Mouse (Mus musculus): ENCODE data around the gene Krtap10-10. TPM values are rescaled to one million over a fixed set of nuclear protein-coding genes. Genes with fewer than 3 reads are reported as not detected.

The Krtap10-10 gene
- polyA plus RNA-seq (2014; fragmentation: Illumina TruSeq; extraction: RNeasy Lipid Tissue Mini Kit (QIAGEN cat#74804); ENCODE audit: low read depth, low replicate concordance) = not detected

DNA sequence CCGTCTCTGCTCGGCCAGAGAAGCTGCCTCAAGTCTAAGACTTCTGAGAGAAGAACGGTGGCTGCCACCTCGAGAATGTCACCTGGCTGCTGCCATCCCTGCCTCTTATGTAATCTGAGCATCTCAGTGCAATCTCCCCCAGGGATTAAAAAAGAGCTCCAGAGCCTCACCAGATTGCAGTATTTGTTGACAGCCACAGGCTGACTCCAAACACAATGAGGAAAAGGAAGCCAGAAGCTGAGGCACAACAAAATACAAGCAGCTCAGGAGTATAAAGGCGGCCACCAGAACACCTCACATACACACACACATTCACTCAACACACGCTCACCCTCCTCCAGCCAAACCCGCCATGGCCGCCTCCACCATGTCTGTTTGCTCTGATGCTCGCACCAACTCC, at the start of gene Krtap10-10:
Krtap10-10 (plus strand) TSS at position 301 of the 400 bp plus-strand sequence.

DNA sequence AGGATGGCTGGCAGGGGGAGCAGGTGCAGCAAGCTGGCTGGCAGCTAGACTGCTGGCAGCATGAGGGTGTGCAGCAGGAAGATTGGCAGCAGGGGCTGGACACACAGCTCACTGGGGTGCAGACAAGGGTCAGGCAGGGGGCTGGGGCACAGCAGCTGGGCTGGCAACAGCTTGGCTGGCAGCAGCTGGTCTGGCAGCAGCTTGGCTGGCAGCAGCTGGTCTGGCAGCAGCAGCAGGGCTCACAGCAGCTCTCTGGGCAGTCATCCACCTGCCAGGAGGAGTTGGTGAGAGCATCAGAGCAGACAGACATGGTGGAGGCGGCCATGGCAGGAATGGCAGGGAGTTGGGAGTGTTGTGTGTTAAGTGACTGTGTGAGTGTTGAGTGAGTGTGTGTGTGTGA, 47.9 kb upstream of the Krtap10-10 start, which contains the start of gene Gm7137:
Gm7137 (minus strand) TSS at position 325 of the 400 bp plus-strand sequence.

DNA sequence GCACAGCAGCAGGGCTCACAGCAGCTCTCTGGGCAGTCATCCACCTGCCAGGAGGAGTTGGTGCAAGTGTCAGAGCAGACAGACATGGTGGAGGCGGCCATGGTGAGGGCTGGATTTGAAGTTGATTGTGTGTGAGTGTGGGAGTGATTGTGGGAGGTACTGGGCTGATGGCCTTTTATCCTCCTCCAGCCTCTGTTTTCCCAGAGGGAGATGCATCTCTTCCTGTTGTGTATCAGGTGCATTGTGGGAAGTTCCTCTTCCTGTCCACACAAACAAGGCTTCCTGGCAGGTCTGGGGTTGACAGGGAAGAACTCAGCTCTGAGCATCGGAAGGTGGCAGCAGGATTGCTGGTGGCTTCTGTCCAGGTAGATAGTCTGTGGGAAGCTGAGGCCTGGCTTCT, 40.8 kb upstream of the Krtap10-10 start, which contains the start of gene Gm9639:
Gm9639 (minus strand) TSS at position 101 of the 400 bp plus-strand sequence.

DNA sequence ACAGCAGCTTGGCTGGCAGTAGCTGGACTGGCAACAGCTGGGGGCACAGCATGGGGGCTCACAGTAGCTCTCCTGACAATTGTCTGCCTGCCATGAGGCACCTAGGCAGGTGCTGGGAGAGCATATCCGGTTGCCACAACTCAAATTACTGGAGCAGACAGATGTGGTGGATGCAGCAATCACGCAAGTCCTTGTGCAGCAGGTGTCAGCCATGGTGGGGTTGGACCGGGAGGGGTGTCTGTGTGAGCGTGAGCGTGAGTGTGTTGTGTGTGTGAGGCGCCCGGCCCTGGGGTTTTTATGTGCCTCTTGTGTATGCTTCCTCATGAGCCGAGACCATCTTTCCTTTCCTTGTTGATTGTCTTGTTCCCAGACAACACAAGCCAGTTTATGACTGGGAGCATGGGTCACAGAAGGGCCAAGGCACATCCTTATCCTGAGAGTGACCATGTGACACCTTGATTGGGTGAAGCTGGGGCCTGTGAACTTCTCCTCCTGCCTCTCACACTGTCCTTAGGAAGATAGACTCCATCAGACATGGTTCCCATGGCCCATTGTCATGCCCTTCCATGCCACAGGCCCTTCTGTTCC, 36.7 kb upstream of the Krtap10-10 start, which contains the start of gene Gm19668:
Gm19668 (minus strand) TSS at position 213 of the 588 bp plus-strand sequence.

DNA sequence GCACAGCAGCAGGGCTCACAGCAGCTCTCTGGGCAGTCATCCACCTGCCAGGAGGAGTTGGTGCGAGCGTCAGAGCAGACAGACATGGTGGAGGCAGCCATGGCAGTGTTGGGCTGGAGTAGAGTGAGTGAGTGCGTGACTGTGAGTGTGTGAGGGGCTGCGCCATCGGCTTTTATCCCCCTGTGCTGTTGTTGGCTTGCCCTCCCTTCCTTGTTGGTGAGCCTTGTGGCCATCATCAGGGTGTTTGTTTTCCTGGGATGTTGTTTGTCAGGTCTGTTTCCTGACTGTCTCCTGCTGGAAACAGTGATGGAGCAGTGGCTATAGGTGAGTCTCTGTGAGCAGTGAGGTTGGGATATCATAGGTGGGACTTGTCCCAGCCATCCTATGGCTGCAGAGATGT, 24.0 kb upstream of the Krtap10-10 start, which contains the start of gene Gm9507:
Gm9507 (minus strand) TSS at position 101 of the 400 bp plus-strand sequence.

DNA sequence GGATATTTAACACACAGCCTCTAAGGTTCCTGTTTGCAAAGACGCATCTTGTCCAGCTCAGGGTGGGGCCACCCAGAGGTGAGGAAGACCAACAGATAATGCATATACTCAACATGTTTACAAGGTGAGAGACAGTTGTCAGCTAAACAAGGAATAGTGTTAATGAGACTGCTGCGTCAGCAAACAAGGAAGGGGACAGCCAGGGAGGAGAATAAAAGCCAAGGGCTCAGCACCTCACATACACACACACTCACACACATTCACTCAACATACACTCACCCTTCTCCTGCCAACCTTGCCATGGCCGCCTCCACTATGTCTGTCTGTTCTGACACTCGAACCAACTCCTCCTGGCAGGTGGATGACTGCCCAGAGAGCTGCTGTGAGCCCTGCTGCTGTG, 21.4 kb upstream of the Krtap10-10 start, which contains the start of gene Gm2696:
Gm2696 (plus strand) TSS at position 301 of the 400 bp plus-strand sequence.

DNA sequence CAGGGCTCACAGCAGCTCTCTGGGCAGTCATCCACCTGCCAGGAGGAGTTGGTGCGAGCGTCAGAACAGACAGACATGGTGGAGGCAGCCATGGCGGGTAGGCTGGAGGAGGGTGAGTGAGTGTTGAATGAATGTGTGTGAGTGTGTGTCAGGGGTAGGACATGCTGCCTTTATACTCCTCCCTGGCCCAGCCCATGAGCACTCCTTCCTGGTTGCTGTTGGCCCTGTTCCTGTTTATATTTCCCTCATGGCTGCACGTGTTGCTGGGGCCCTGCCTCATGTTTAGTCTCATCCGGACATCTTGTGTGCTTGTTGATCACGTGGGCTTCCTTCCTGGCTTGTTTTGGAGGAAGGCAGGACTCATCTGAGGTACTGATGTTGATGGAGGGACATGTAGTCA, 8.8 kb upstream of the Krtap10-10 start, which contains the start of gene Krtap10-4:
Krtap10-4 (minus strand) TSS at position 145 of the 400 bp plus-strand sequence.

DNA sequence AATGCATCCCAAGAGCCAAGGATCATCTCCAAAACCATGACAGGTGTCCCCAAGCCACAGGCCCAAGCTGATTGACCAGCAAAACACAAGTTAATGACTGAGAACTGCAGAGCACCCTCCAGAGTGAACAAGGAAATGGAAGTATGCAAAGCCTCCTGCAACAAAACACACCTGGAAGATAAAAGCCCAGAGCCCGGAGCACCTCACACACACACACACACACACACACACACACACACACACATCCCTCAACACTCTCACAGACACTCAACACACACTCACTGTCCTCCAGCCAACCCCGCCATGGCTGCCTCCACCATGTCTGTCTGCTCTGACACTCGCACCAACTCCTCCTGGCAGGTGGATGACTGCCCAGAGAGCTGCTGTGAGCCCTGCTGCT, 10.8 kb downstream of the Krtap10-10 start, which contains the start of gene Gm36176:
Gm36176 (plus strand) TSS at position 301 of the 400 bp plus-strand sequence.

DNA sequence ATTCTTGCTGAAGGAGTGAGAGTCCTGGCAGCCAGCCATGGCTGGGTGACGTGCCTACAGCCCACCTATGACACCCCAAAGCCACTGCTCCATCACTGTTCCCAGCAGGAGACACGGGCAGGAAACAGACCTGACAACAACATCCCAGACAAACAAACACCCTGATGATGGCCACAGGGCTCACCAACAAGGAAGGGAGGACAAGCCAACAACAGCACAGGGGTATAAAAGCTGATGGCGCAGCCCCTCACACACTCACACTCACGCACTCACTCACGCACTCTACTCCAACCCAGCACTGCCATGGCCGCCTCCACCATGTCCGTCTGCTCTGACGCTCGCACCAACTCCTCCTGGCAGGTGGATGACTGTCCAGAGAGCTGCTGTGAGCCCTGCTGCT, 16.8 kb downstream of the Krtap10-10 start, which contains the start of gene Gm10318:
Gm10318 (plus strand) TSS at position 301 of the 400 bp plus-strand sequence.

DNA sequence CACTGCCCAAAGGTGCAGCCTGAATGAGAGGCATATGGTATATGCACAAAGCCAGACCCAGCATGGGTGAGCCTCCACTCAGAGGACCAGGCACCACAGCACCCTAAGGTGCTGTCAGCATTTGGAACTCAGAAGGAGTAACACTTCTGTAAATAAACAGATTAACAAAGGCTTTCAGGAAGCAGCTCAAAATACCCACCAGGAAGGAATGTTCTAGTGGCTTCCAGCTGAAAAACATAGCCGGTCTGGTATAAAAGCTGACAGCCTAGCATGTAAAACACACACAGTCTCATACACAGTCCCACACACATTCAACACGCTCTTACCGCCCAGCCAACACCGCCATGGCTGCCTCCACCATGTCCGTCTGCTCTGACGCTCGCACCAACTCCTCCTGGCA, 25.9 kb downstream of the Krtap10-10 start, which contains the start of gene Gm3285:
Gm3285 (plus strand) TSS at position 301 of the 400 bp plus-strand sequence.

Other genes with a start within 250 kb of the Krtap10-10 start
- gene Sumo3, start 229.8 kb upstream of the Krtap10-10 start, polyA plus RNA-seq (2014; fragmentation: Illumina TruSeq; extraction: RNeasy Lipid Tissue Mini Kit (QIAGEN cat#74804); ENCODE audit: low read depth, low replicate concordance) = 138 TPM
- gene Gm49325, start 229.8 kb upstream of the Krtap10-10 start, polyA plus RNA-seq (2014; fragmentation: Illumina TruSeq; extraction: RNeasy Lipid Tissue Mini Kit (QIAGEN cat#74804); ENCODE audit: low read depth, low replicate concordance) = 3.7 TPM
- gene Ube2g2, start 213.7 kb upstream of the Krtap10-10 start, polyA plus RNA-seq (2014; fragmentation: Illumina TruSeq; extraction: RNeasy Lipid Tissue Mini Kit (QIAGEN cat#74804); ENCODE audit: low read depth, low replicate concordance) = 41.8 TPM
- 0.27 TPM for gene Tspear, start 149.4 kb upstream of the Krtap10-10 start, polyA plus RNA-seq (2014; fragmentation: Illumina TruSeq; extraction: RNeasy Lipid Tissue Mini Kit (QIAGEN cat#74804); ENCODE audit: low read depth, low replicate concordance)
- not detected for gene Gm19402, start 145.2 kb upstream of the Krtap10-10 start, polyA plus RNA-seq (2014; fragmentation: Illumina TruSeq; extraction: RNeasy Lipid Tissue Mini Kit (QIAGEN cat#74804); ENCODE audit: low read depth, low replicate concordance)
- not detected for gene Gm9508, start 138.7 kb upstream of the Krtap10-10 start, polyA plus RNA-seq (2014; fragmentation: Illumina TruSeq; extraction: RNeasy Lipid Tissue Mini Kit (QIAGEN cat#74804); ENCODE audit: low read depth, low replicate concordance)
- gene Gm10272, start 129.3 kb upstream of the Krtap10-10 start, polyA plus RNA-seq (2014; fragmentation: Illumina TruSeq; extraction: RNeasy Lipid Tissue Mini Kit (QIAGEN cat#74804); ENCODE audit: low read depth, low replicate concordance) = not detected
- not detected for gene Gm10024, start 124.5 kb upstream of the Krtap10-10 start, polyA plus RNA-seq (2014; fragmentation: Illumina TruSeq; extraction: RNeasy Lipid Tissue Mini Kit (QIAGEN cat#74804); ENCODE audit: low read depth, low replicate concordance)
- not detected for gene Gm10142, start 120.1 kb upstream of the Krtap10-10 start, polyA plus RNA-seq (2014; fragmentation: Illumina TruSeq; extraction: RNeasy Lipid Tissue Mini Kit (QIAGEN cat#74804); ENCODE audit: low read depth, low replicate concordance)
- gene Krtap12-1, start 115.3 kb upstream of the Krtap10-10 start, polyA plus RNA-seq (2014; fragmentation: Illumina TruSeq; extraction: RNeasy Lipid Tissue Mini Kit (QIAGEN cat#74804); ENCODE audit: low read depth, low replicate concordance) = not detected
- not detected for gene Gm10100, start 109.5 kb upstream of the Krtap10-10 start, polyA plus RNA-seq (2014; fragmentation: Illumina TruSeq; extraction: RNeasy Lipid Tissue Mini Kit (QIAGEN cat#74804); ENCODE audit: low read depth, low replicate concordance)
- not detected for gene Gm18596, start 93.3 kb upstream of the Krtap10-10 start, polyA plus RNA-seq (2014; fragmentation: Illumina TruSeq; extraction: RNeasy Lipid Tissue Mini Kit (QIAGEN cat#74804); ENCODE audit: low read depth, low replicate concordance)
- not detected for gene Gm9736, start 84.6 kb upstream of the Krtap10-10 start, polyA plus RNA-seq (2014; fragmentation: Illumina TruSeq; extraction: RNeasy Lipid Tissue Mini Kit (QIAGEN cat#74804); ENCODE audit: low read depth, low replicate concordance)
- not detected for gene Gm3233, start 76.3 kb upstream of the Krtap10-10 start, polyA plus RNA-seq (2014; fragmentation: Illumina TruSeq; extraction: RNeasy Lipid Tissue Mini Kit (QIAGEN cat#74804); ENCODE audit: low read depth, low replicate concordance)
- gene Gm3238, start 64.6 kb upstream of the Krtap10-10 start, polyA plus RNA-seq (2014; fragmentation: Illumina TruSeq; extraction: RNeasy Lipid Tissue Mini Kit (QIAGEN cat#74804); ENCODE audit: low read depth, low replicate concordance) = not detected
- gene Gm7138, start 59.0 kb upstream of the Krtap10-10 start, polyA plus RNA-seq (2014; fragmentation: Illumina TruSeq; extraction: RNeasy Lipid Tissue Mini Kit (QIAGEN cat#74804); ENCODE audit: low read depth, low replicate concordance) = not detected
- gene Gm3250, start 53.4 kb upstream of the Krtap10-10 start, polyA plus RNA-seq (2014; fragmentation: Illumina TruSeq; extraction: RNeasy Lipid Tissue Mini Kit (QIAGEN cat#74804); ENCODE audit: low read depth, low replicate concordance) = not detected
- not detected for gene Gm7137, start 47.7 kb upstream of the Krtap10-10 start, polyA plus RNA-seq (2014; fragmentation: Illumina TruSeq; extraction: RNeasy Lipid Tissue Mini Kit (QIAGEN cat#74804); ENCODE audit: low read depth, low replicate concordance)
- not detected for gene Gm9639, start 40.9 kb upstream of the Krtap10-10 start, polyA plus RNA-seq (2014; fragmentation: Illumina TruSeq; extraction: RNeasy Lipid Tissue Mini Kit (QIAGEN cat#74804); ENCODE audit: low read depth, low replicate concordance)
- not detected for gene Gm19668, start 36.8 kb upstream of the Krtap10-10 start, polyA plus RNA-seq (2014; fragmentation: Illumina TruSeq; extraction: RNeasy Lipid Tissue Mini Kit (QIAGEN cat#74804); ENCODE audit: low read depth, low replicate concordance)
- gene Gm9507, start 24.1 kb upstream of the Krtap10-10 start, polyA plus RNA-seq (2014; fragmentation: Illumina TruSeq; extraction: RNeasy Lipid Tissue Mini Kit (QIAGEN cat#74804); ENCODE audit: low read depth, low replicate concordance) = not detected
- gene Gm2696, start 21.3 kb upstream of the Krtap10-10 start, polyA plus RNA-seq (2014; fragmentation: Illumina TruSeq; extraction: RNeasy Lipid Tissue Mini Kit (QIAGEN cat#74804); ENCODE audit: low read depth, low replicate concordance) = not detected
- gene Krtap10-4, start 8.9 kb upstream of the Krtap10-10 start, polyA plus RNA-seq (2014; fragmentation: Illumina TruSeq; extraction: RNeasy Lipid Tissue Mini Kit (QIAGEN cat#74804); ENCODE audit: low read depth, low replicate concordance) = not detected
- not detected for gene Gm36176, start 10.9 kb downstream of the Krtap10-10 start, polyA plus RNA-seq (2014; fragmentation: Illumina TruSeq; extraction: RNeasy Lipid Tissue Mini Kit (QIAGEN cat#74804); ENCODE audit: low read depth, low replicate concordance)
- gene Gm10318, start 16.9 kb downstream of the Krtap10-10 start, polyA plus RNA-seq (2014; fragmentation: Illumina TruSeq; extraction: RNeasy Lipid Tissue Mini Kit (QIAGEN cat#74804); ENCODE audit: low read depth, low replicate concordance) = not detected
- gene Gm3285, start 26.0 kb downstream of the Krtap10-10 start, polyA plus RNA-seq (2014; fragmentation: Illumina TruSeq; extraction: RNeasy Lipid Tissue Mini Kit (QIAGEN cat#74804); ENCODE audit: low read depth, low replicate concordance) = not detected
- 3.8 TPM for gene Lrrc3, start 66.6 kb downstream of the Krtap10-10 start, polyA plus RNA-seq (2014; fragmentation: Illumina TruSeq; extraction: RNeasy Lipid Tissue Mini Kit (QIAGEN cat#74804); ENCODE audit: low read depth, low replicate concordance)
- 1.5 TPM for gene Trpm2, start 134.6 kb downstream of the Krtap10-10 start, polyA plus RNA-seq (2014; fragmentation: Illumina TruSeq; extraction: RNeasy Lipid Tissue Mini Kit (QIAGEN cat#74804); ENCODE audit: low read depth, low replicate concordance)
- gene 1810043G02Rik, start 142.6 kb downstream of the Krtap10-10 start, polyA plus RNA-seq (2014; fragmentation: Illumina TruSeq; extraction: RNeasy Lipid Tissue Mini Kit (QIAGEN cat#74804); ENCODE audit: low read depth, low replicate concordance) = 20.0 TPM
- 61.7 TPM for gene Pfkl, start 174.1 kb downstream of the Krtap10-10 start, polyA plus RNA-seq (2014; fragmentation: Illumina TruSeq; extraction: RNeasy Lipid Tissue Mini Kit (QIAGEN cat#74804); ENCODE audit: low read depth, low replicate concordance)
- gene Dnmt3l, start 206.0 kb downstream of the Krtap10-10 start, polyA plus RNA-seq (2014; fragmentation: Illumina TruSeq; extraction: RNeasy Lipid Tissue Mini Kit (QIAGEN cat#74804); ENCODE audit: low read depth, low replicate concordance) = 0.87 TPM
- 0.69 TPM for gene Aire, start 207.7 kb downstream of the Krtap10-10 start, polyA plus RNA-seq (2014; fragmentation: Illumina TruSeq; extraction: RNeasy Lipid Tissue Mini Kit (QIAGEN cat#74804); ENCODE audit: low read depth, low replicate concordance)
- 24.8 TPM for gene Icosl, start 233.4 kb downstream of the Krtap10-10 start, polyA plus RNA-seq (2014; fragmentation: Illumina TruSeq; extraction: RNeasy Lipid Tissue Mini Kit (QIAGEN cat#74804); ENCODE audit: low read depth, low replicate concordance)